Mouse (Mus musculus) layer of hippocampus, postnatal 36 days (tissue): ENCODE data around the gene Entpd8. TPM values are rescaled to one million over a fixed set of nuclear protein-coding genes. Genes with fewer than 3 reads are reported as not detected.

Source experiments
- DNase-seq, 2 experiments: peaks; one replicate each; pipeline ENCODE4 v3.0.0; 2022
- total RNA-seq, 2 experiments: library from RNA; stranded (reverse); gene quantifications; 2 replicates each; pipeline ENCODE4 v1.2.3; 2021

Entpd8 gene
- total RNA-seq = not detected

- no peak for DNase-seq
Observed at GRCm38 (mm10) chr2:25080076-25080475, at the start of gene Entpd8. Entpd8 (plus strand) TSS chr2:25080304.

GRCm38 (mm10) chr2:25034994-25035393 lies 45.1 kb upstream of the Entpd8 start:
- DNase-seq = no peak

GRCm38 (mm10) chr2:25040089-25040488 lies 40.0 kb upstream of the Entpd8 start:
- no peak for DNase-seq

GRCm38 (mm10) chr2:25050921-25051320 lies 29.2 kb upstream of the Entpd8 start:
- peak; percentile 70 to 76 for DNase-seq

- no peak for DNase-seq
Observed at GRCm38 (mm10) chr2:25051450-25051849, 28.7 kb upstream of the Entpd8 start.

DNA sequence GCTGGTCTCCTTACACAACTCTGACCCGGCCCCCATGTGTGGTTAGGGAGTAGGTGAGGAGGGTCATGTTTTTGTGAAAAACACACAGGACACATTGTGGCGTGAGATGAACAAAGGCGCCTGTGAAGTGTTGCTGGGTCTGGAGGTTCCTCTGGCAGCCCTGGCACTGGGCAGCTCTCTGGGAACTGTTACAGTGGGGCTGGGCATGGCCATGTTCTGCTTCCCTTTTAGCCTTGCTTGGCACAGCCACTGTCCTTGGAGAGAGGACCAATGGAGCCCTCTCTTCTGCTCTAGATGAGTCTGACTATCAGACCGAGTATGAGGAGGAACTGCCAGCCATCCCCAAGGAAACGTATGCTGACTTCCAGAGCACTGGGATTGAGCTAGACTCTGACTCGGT lies 27.0 kb upstream of the Entpd8 start:
- peak in 1 of 2 experiments; percentile 10 for DNase-seq

- DNase-seq = peak; percentile 90 to 91
Observed at GRCm38 (mm10) chr2:25054221-25055067, 25.7 kb upstream of the Entpd8 start, which contains the start of gene Nsmf. Nsmf (plus strand) TSS chr2:25054355.

DNA sequence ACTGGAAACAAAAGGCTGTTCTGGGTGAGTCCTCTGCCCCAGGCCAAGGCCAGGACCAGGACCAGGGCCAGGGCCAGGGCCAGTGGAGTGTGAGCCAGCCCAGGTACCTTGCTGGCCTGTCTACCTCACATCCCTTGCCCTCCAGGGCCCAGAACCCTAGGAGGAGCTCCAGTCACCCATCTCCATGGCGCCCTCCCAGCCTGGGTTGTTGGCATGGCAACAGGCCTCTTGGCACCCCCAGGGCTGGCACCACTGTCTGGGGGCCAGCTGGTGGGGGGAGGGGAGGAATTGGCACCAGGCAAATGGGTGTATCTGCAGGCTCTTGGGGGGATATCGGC lies 25.1 kb upstream of the Entpd8 start:
- peak; percentile 91 for DNase-seq

DNA sequence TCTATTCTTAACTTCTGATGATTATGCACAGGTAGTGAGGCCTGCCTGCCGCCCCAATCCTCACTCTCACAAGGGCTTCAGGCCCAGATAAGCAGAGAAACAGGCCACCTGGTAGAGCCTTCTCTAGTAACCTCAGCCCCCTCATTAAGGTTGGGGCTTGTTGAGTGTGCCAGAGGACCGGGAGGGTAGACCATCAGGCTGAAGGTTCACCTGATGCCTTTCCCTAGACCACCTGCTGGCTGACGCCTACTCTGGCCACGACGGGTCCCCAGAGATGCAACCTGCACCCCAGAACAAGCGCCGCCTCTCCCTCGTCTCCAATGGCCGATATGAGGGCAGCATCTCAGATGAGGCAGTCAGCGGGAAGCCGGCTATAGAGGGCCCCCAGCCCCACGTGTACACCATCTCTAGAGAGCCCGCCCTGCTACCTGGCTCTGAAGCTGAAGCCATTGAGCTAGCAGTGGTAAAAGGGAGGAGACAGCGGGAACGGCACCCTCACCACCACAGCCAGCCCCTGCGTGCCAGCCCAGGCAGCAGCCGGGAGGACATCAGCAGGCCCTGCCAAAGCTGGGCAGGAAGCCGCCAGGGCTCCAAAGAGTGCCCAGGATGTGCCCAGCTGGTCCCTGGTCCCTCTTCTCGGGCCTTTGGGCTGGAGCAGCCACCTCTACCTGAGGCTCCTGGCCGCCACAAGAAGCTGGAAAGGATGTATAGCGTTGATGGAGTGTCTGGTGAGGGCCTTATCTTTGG lies 24.5 kb upstream of the Entpd8 start:
- DNase-seq = no peak

DNA sequence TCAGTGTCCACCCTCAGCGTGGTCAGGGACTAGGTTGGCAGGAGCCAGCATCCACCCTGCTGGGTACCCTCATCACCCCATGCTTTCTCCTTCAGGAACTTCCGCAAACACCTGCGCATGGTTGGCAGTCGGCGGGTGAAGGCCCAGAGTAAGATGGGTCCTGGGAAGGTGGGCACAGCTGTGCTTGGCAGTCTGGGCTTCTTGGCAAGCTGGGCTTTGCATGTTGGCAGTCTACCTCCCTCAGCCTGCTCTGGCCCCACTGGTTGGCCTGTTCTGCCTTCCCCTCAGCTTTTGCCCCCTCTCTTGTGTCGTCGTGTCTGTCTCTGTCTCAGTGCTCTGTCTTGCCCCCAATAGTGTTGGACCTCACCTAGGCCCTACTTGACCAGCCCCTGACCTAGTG lies 21.2 kb upstream of the Entpd8 start:
- no peak for DNase-seq

DNA sequence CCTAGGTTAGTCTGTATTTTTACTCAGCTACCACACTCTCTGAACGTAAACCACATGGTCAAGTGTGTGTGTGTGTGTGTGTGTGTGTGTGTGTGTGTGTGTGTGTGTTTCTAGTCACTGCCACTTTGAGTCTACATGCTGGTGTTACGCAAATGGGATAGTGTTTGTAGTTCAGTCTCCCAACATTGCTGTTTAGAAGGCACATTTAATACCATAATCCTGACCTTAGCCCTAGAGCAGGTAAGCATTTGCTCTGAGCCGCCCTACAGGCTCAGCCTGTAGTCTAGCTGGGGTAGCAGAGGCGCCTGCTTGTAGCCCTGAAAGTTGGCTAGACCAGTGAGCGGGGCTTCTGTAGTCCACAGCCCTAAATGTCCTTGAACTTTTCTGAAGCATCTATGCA lies 16.6 kb upstream of the Entpd8 start:
- DNase-seq = no peak

- no peak for DNase-seq
Observed at GRCm38 (mm10) chr2:25064285-25064684, 15.8 kb upstream of the Entpd8 start.

- no peak for DNase-seq
Observed at GRCm38 (mm10) chr2:25065537-25065936, 14.6 kb upstream of the Entpd8 start.

DNA sequence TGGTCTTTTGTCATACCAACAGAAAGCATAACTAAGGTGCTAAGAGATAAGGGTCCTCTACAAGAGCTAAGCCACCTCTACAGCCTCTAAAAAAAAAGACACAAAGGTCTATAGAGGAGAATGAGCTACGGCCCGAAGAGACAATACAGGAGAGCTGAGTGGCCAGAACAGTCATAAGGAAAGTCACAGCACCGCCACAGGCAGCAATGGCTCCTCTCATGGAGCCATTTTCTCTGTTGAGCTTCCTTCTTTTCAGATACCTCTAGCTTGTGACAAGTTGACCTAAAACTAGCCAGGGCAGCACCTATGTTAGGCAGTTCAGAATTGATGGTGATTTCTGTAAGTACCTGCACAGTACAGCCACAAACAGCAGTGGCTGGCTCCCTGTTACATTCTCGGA lies 13.6 kb upstream of the Entpd8 start:
- no peak for DNase-seq

- DNase-seq = no peak
Observed at GRCm38 (mm10) chr2:25069537-25069936, 10.6 kb upstream of the Entpd8 start.

GRCm38 (mm10) chr2:25072398-25072797 lies 7.7 kb upstream of the Entpd8 start:
- no peak for DNase-seq

- DNase-seq = no peak
Observed at GRCm38 (mm10) chr2:25075506-25075905, 4.6 kb upstream of the Entpd8 start.

DNA sequence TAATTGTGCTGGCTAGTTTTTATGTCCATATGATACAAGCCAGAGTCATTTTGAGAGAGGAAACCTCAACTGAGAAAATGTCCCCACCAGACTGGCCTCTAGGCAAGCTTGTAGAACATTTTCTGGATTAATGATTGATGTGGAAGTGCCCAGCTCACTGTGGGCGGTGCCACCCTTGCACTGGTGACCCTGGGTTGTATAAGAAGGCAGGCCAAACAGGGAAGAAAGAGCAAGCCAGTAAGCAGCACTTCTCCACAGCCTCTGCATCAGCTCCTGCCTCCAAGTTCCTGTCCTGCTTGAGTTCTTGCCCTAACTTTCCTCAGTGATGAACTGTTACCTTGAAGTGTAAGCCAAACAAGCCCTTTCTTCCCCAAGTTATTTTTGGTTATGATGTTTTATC lies 1.1 kb upstream of the Entpd8 start:
- DNase-seq = no peak

- no peak for DNase-seq
Observed at GRCm38 (mm10) chr2:25083697-25084096, 3.6 kb downstream of the Entpd8 start.

- no peak for DNase-seq
Observed at GRCm38 (mm10) chr2:25085571-25085970, 5.5 kb downstream of the Entpd8 start.

- no peak for DNase-seq
Observed at GRCm38 (mm10) chr2:25087842-25088241, 7.7 kb downstream of the Entpd8 start.

DNA sequence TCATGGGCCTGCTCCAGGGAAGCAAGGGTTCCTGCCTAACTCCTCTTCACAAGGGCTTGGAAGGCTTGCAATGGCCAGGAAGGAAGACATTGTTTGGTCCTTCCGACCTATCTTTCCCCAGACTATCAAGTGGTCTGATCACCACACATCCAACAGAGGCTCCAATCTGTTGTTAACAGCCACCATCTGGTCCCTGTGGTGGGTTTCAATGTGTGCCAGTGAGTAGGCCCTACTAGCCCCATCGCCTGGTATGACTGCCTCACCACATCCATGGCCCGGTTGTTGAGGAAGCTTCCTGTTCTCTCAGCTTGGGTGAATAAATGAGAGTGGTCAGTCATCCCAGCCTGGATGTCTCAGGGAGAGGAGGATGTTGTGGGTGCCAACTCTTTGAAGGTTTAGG lies 8.5 kb downstream of the Entpd8 start:
- DNase-seq = no peak

GRCm38 (mm10) chr2:25094785-25095108 lies 14.6 kb downstream of the Entpd8 start:
- DNase-seq = no peak
